Mouse (Mus musculus) myocyte (in vitro differentiated cells): ENCODE data around the gene Tac4. TPM values are rescaled to one million over a fixed set of nuclear protein-coding genes. Genes with fewer than 3 reads are reported as not detected.
A peak's percentile ranks its signal among the peaks of the same experiment; 100 is the strongest.

Experiments used
- H3K27me3 ChIP-seq: one replicate; pipeline ENCODE4 v1.6.1; 2011; ENCODE audit not compliant: control insufficient read depth, insufficient read depth, insufficient read length
- H3K36me3 ChIP-seq: one replicate; pipeline ENCODE4 v1.6.1; 2011; ENCODE audit not compliant: control insufficient read depth, insufficient read depth
- H3K4me2 ChIP-seq: one replicate; pipeline ENCODE4 v1.6.1; 2011; ENCODE audit warnings: low read depth, control low read depth
- H3K4me3 ChIP-seq: one replicate; pipeline ENCODE4 v1.5.1; 2011; ENCODE audit warnings: mild to moderate bottlenecking, control low read depth, moderate library complexity
- H3K79me2 ChIP-seq: one replicate; pipeline ENCODE4 v1.6.1; 2011; ENCODE audit not compliant: control insufficient read depth, insufficient read depth
- H3ac ChIP-seq: one replicate; pipeline ENCODE4 v1.6.1; 2011; ENCODE audit not compliant: control insufficient read depth, insufficient read length
- CEBPB ChIP-seq: IDR thresholded peaks from 2 replicates; pipeline ENCODE4 v1.6.1; 2011; ENCODE audit warnings: mild to moderate bottlenecking, moderate library complexity; ENCODE audit not compliant: poor library complexity, insufficient read depth, severe bottlenecking
- E2F4 ChIP-seq: IDR thresholded peaks from one replicate; pipeline ENCODE4 v1.6.1; 2011; ENCODE audit warnings: mild to moderate bottlenecking, control low read depth, moderate library complexity; ENCODE audit not compliant: insufficient read depth
- MAX ChIP-seq: IDR thresholded peaks from one replicate; pipeline ENCODE4 v1.6.1; 2011; ENCODE audit warnings: low read depth, mild to moderate bottlenecking, control low read depth
- MYOD1 ChIP-seq, 3 experiments: IDR thresholded peaks; one replicate each; pipeline ENCODE4 v1.6.1; 2011; ENCODE audit warnings: control low read depth in 2 of 3, low read depth in 2 of 3, mild to moderate bottlenecking in 2 of 3, moderate library complexity in 1 of 3; ENCODE audit not compliant: insufficient read length in 2 of 3, control insufficient read depth in 1 of 3
- MYOG ChIP-seq, 3 experiments: IDR thresholded peaks; one replicate each; pipeline ENCODE4 v1.6.1; 2011; ENCODE audit warnings: control low read depth in 2 of 3, low read depth in 2 of 3, mild to moderate bottlenecking in 2 of 3; ENCODE audit not compliant: insufficient read length in 2 of 3, control insufficient read depth in 1 of 3, insufficient read depth in 1 of 3
- POLR2A ChIP-seq: IDR thresholded peaks from one replicate; pipeline ENCODE4 v1.6.1; 2011; ENCODE audit warnings: low read depth, mild to moderate bottlenecking, control low read depth, moderate library complexity; ENCODE audit not compliant: insufficient read length
- POLR2AphosphoS2 ChIP-seq: IDR thresholded peaks from one replicate; pipeline ENCODE4 v1.6.1; 2011; ENCODE audit warnings: low read depth, control low read depth; ENCODE audit not compliant: insufficient read length
- REST ChIP-seq: IDR thresholded peaks from one replicate; pipeline ENCODE4 v1.6.1; 2011; ENCODE audit warnings: mild to moderate bottlenecking, control low read depth, moderate library complexity; ENCODE audit not compliant: insufficient read depth, insufficient read length
- SRF ChIP-seq: IDR thresholded peaks from one replicate; pipeline ENCODE4 v1.6.1; 2011; ENCODE audit warnings: low read depth; ENCODE audit not compliant: control insufficient read depth, insufficient read length
- TCF12 ChIP-seq: IDR thresholded peaks from one replicate; pipeline ENCODE4 v1.6.1; 2011; ENCODE audit warnings: mild to moderate bottlenecking, control low read depth; ENCODE audit not compliant: poor library complexity, insufficient read depth, severe bottlenecking
- TCF3 ChIP-seq: IDR thresholded peaks from one replicate; pipeline ENCODE4 v1.6.1; 2011; ENCODE audit warnings: low read depth, control low read depth; ENCODE audit not compliant: insufficient read length
- USF1 ChIP-seq: IDR thresholded peaks from one replicate; pipeline ENCODE4 v1.6.1; 2011; ENCODE audit warnings: low read depth, mild to moderate bottlenecking, control low read depth, moderate library complexity
- polyA plus RNA-seq: library from polyadenylated mRNA; unstranded; fragments of >200 nt; fragmentation: generic; extraction: Trizol; gene quantifications from one replicate; pipeline ENCODE4 v1.2.1, GENCODE M21; 2012; ENCODE audit warnings: missing spikeins

The Tac4 gene
- polyA plus RNA-seq, 1 experiment: 8.3 TPM

DNA sequence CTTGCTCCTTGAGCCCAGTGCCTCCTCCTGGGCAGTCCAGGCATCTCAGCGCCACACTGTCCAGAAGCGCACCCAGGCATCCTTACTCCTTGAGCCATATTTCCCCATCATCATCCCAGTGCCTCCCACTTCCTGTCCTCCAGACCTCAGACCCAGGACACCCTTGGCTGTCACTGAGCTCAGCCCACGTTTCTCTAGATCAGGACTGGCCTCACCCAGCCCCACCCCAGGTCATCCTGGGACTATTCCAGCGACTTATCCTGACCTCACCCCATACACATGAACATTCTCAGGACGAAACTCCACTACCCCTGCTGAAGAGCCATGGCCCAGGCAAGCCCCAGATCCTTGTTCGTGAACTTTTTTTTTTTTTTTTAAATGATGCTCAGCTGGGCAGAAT lies 5.6 kb upstream of the Tac4 start:
- Histone ChIP-seq H3K4me3 (no peak overlapping the region), H3K27me3 (no peaks in the 10 kb centered on the region), H3ac (no peak overlapping the region), H3K36me3 (no peaks in the 10 kb centered on the region), H3K79me2 (no peaks in the 10 kb centered on the region), H3K4me2 (no peak overlapping the region)
- TF ChIP-seq POLR2A: no peak
- TF ChIP-seq POLR2AphosphoS2: no peak
- no peak for TF ChIP-seq MAX
- TF ChIP-seq SRF: no peak
- no peak for TF ChIP-seq USF1
- no peak for TF ChIP-seq TCF3
- no peak for TF ChIP-seq MYOD1 (IDR thresholded peaks at IDR 0.05; ENCODE audit: control insufficient read depth in 1 of 3, insufficient read length in 2 of 3, low read depth in 2 of 3)
- TF ChIP-seq E2F4: no peak
- no peak for TF ChIP-seq MYOG (IDR thresholded peaks at IDR 0.05; ENCODE audit: control insufficient read depth in 1 of 3, insufficient read depth in 1 of 3, insufficient read length in 2 of 3, low read depth in 2 of 3)
- no peak for TF ChIP-seq CEBPB
- TF ChIP-seq REST: no peak
- no peak for TF ChIP-seq TCF12

DNA sequence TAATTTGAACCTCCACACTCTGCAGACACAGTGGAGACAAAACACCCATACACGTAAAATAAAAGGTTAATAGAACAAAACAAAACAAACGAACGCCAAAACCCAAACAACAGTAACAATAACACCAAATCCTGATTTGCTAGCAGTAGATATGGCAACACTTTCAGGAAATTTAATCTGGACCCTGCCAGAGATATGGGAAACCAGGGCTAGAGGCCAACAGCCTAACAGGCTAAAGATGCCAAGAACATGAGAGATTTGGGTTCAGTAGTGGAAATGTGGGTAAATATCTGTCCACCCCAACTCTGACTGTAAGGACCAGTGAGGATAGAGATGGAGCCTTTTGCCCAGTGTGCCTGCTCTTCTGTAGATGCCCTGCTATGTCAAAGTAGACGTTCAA lies 3.4 kb upstream of the Tac4 start:
- H3ac ChIP-seq: no peak overlapping the region
- H3K36me3 ChIP-seq: no peaks in the 10 kb centered on the region
- no peaks in the 10 kb centered on the region for H3K27me3 ChIP-seq
- no peak overlapping the region for H3K4me2 ChIP-seq
- H3K4me3 ChIP-seq: no peak overlapping the region
- H3K79me2 ChIP-seq: no peaks in the 10 kb centered on the region
- TF ChIP-seq REST: no peak
- TF ChIP-seq E2F4: no peak
- TF ChIP-seq MYOG (IDR thresholded peaks at IDR 0.05; ENCODE audit: control insufficient read depth in 1 of 3, insufficient read depth in 1 of 3, insufficient read length in 2 of 3, low read depth in 2 of 3): no peak
- TF ChIP-seq POLR2AphosphoS2: no peak
- no peak for TF ChIP-seq TCF3
- TF ChIP-seq MAX: no peak
- no peak for TF ChIP-seq USF1
- TF ChIP-seq SRF: no peak

DNA sequence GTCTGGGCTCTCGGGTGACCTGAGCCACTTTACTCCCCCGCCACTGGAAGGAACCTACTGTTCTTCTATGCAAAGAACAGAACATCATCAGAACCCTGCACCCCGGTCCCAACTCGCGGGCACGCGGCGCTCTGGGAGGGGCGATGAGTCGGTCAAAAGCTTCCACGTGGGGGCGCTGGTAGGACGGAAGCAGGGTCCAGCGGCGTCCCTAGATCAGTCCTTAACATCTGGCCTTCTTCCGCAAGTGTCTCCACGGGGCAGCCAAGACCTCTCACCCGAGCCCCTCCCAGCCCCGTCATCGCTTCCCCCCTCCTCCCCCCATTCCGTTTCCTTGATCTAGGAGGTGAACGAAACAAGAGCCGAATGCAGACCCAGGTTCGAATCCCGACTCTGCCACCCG lies 2.8 kb upstream of the Tac4 start:
- Histone ChIP-seq H3K27me3 (no peaks in the 10 kb centered on the region), H3K4me2 (peak overlapping the region; percentile 67), H3K79me2 (no peaks in the 10 kb centered on the region), H3ac (peak overlapping the region; percentile 33), H3K4me3 (peak overlapping the region; percentile 40), H3K36me3 (no peaks in the 10 kb centered on the region)
- no peak for TF ChIP-seq MYOG (IDR thresholded peaks at IDR 0.05; ENCODE audit: control insufficient read depth in 1 of 3, insufficient read depth in 1 of 3, insufficient read length in 2 of 3, low read depth in 2 of 3)
- no peak for TF ChIP-seq MYOD1 (IDR thresholded peaks at IDR 0.05; ENCODE audit: control insufficient read depth in 1 of 3, insufficient read length in 2 of 3, low read depth in 2 of 3)
- TF ChIP-seq TCF3: no peak
- TF ChIP-seq MAX: no peak
- TF ChIP-seq TCF12: no peak
- no peak for TF ChIP-seq CEBPB
- no peak for TF ChIP-seq POLR2AphosphoS2
- no peak for TF ChIP-seq SRF
- no peak for TF ChIP-seq POLR2A
- no peak for TF ChIP-seq USF1
- TF ChIP-seq REST: no peak
- TF ChIP-seq E2F4: no peak

DNA sequence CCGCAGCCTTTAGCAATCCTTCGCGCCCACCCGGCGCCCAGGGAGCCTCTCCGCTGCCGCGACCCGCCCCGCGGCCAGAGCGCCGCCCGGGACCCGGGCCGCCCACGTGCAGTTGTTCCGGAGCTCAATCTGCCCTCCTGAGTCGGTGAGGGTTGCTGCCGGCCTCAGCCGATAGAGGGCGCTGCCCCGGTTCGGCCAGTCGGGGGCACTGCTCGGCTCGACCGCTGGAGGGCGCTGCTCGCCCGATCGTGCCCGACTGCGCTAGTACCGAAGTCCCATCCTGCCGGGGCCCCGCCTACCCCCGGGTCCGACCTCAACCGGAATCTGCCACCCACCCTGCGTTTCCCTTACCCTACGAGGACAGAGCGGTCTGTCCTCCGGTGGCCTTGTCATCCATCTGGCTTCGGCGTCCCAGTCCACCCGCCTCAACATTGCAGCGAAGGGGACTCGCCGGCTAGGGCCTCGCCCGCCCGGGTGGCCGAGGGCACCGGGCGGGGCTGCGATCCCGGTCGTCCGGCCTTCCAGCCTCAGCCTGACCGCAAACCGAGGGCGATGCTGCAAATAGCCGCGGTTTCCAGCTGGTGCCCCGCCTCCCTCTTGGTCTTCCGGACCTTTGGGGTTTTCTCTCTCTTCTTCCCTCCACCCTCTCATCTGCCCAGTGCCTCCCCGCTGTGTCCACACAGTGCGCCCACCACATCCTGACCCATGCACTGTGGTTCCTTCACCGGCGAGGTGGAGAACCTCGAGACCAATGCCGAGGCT lies 2.1 kb upstream of the Tac4 start:
- H3K36me3 ChIP-seq: no peaks in the 10 kb centered on the region
- TF ChIP-seq MYOG (IDR thresholded peaks at IDR 0.05; ENCODE audit: control insufficient read depth in 1 of 3, insufficient read depth in 1 of 3, insufficient read length in 2 of 3, low read depth in 2 of 3) (peak in 2 of 3 experiments; percentile 16 to 58), TCF3 (no peak), CEBPB (no peak), MYOD1 (IDR thresholded peaks at IDR 0.05; ENCODE audit: control insufficient read depth in 1 of 3, insufficient read length in 2 of 3, low read depth in 2 of 3) (peak in 2 of 3 experiments; percentile 4 to 43), POLR2AphosphoS2 (peak; percentile 10)
- H3K4me3 ChIP-seq: peak overlapping the region; percentile 40
- H3K79me2 ChIP-seq: no peaks in the 10 kb centered on the region
- peak overlapping the region; percentile 33 for H3ac ChIP-seq
- H3K4me2 ChIP-seq: peak overlapping the region; percentile 88
- H3K27me3 ChIP-seq: no peaks in the 10 kb centered on the region

DNA sequence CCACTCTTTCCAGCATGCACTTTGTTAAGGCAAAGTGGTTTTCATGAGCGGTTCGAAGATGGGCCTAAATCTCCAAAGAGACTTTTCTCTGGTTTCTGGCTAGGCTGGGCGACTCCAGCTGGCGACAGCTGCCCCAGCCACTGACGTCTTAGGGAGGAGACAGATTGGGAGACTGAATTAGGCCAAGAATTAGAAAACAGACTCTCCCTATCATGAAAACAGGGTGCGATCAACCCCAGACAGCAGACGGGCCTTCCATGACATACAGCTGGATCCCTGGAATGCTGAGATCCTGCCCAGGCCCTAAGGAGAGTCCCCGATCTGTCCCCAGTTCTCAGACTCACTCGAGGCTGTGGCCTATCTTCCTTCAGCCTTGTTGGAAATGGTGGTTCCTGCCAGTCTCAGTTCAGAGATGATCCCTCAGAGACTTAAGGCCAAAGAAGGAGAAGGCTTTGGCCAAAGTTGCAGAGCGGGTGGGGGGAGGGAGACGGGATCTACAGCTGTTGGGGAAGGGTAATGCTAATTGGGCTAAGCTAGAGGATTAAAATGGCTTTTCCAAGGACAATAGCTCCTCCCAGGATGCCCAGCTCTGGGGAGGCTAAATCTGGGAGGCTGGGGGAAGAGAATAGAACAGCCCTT lies 2.6 kb downstream of the Tac4 start:
- Histone ChIP-seq H3K4me2 (no peak overlapping the region), H3K36me3 (peaks cover 4% of the 10 kb centered on the region), H3K4me3 (no peak overlapping the region), H3K27me3 (no peaks in the 10 kb centered on the region), H3ac (no peak overlapping the region), H3K79me2 (no peaks in the 10 kb centered on the region)
- TF ChIP-seq USF1 (no peak), POLR2AphosphoS2 (peak; percentile 46), TCF3 (no peak)
